Comparison of ENCODE assay signal across 9 mouse cellular contexts in the genomic region with DNA sequence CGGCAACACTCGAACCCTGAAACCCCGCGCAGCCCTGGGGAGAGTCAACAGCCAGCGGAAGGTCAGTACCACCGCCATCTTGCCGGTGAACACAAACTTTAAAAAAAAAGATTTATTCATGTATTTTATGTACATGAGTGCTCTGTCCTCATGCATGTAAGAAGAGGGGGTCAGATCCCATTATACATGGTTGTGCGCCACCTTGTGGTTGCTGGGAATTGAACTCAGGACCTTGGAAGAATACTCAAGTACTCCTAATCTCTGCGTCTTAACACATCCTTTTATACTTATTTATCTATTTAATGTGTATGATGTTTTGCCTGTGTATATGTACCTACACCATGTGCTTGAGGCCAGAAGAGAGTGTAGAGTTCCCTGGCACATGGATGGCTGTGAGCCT. TPM values are rescaled to one million over a fixed set of nuclear protein-coding genes. Genes with fewer than 3 reads are reported as not detected.
DNase-seq lines count a peak whose midpoint lies in the region; ATAC-seq and TF ChIP-seq lines count a peak whose summit lies in the region.
"Had no signal": no experiment of that assay in that cellular context is flagged by ENCODE, and none has a peak within 500 bp of the region (broad histone marks: within the 10 kb centered on the region; RNA-seq: fewer than 3 reads in every experiment).

No protein-coding gene starts in this region.

- no peak for TF ChIP-seq CTCF in thymus, adult 2 months (IDR thresholded peaks at IDR 0.05; ENCODE audit: borderline replicate concordance, control insufficient read depth, extremely low read depth, insufficient read depth, low read length, poor library complexity)
- TF ChIP-seq CTCF in liver, postnatal 0 days (IDR thresholded peaks at IDR 0.05; ENCODE audit: low read depth) = peak; percentile 63

- H3K4me3 ChIP-seq in heart, embryonic 12.5 days = no peak overlapping the region
- no peak overlapping the region for H3K4me3 ChIP-seq in thymus, adult 2 months (ENCODE audit: control insufficient read depth, insufficient read depth, low read length)
- no peak overlapping the region for H3K4me3 ChIP-seq in liver, postnatal 0 days (ENCODE audit: low read depth, low read length)
- H3K4me3 ChIP-seq: myocyte had no signal

- no peak overlapping the region for H3K9ac ChIP-seq in heart, embryonic 12.5 days
- H3K9ac ChIP-seq in liver, postnatal 0 days (replicated peaks) = no peak overlapping the region

- DNase-seq in heart, postnatal 10 days = peak; percentile 32 to 47
- peak; percentile 21 for DNase-seq in thymus, adult 2 months
- no peak for DNase-seq in thymus, adult 18-20 months
- peak; percentile 77 for DNase-seq in embryo, embryonic 10.5 days (ENCODE audit: low spot score)
- DNase-seq in liver, postnatal 0 days = peak; percentile 59
- DNase-seq in thymus, postnatal 25 days = peak; percentile 40

- TF ChIP-seq POLR2A in thymus, adult 2 months (IDR thresholded peaks at IDR 0.05; ENCODE audit: control insufficient read depth, extremely low read depth, insufficient read depth, low read length, poor library complexity) = no peak

- H3K4me1 ChIP-seq in heart, embryonic 12.5 days (replicated peaks) = peaks cover 5% of the 10 kb centered on the region
- no peaks in the 10 kb centered on the region for H3K4me1 ChIP-seq in thymus, adult 2 months (replicated peaks; ENCODE audit: control insufficient read depth, insufficient read depth, low read length)
- H3K4me1 ChIP-seq in liver, postnatal 0 days (ENCODE audit: insufficient read depth) = no peaks in the 10 kb centered on the region

- no peaks in the 10 kb centered on the region for H3K9me3 ChIP-seq in heart, embryonic 12.5 days (replicated peaks)
- H3K9me3 ChIP-seq in liver, postnatal 0 days (ENCODE audit: low read length) = no peaks in the 10 kb centered on the region

- no peak overlapping the region for H3K27ac ChIP-seq in heart, embryonic 12.5 days (ENCODE audit: poor library complexity, severe bottlenecking)
- H3K27ac ChIP-seq in thymus, adult 2 months (ENCODE audit: control insufficient read depth, insufficient read depth, low read length) = no peak overlapping the region
- H3K27ac ChIP-seq in liver, postnatal 0 days (ENCODE audit: low read depth) = no peak overlapping the region

- no peak for ATAC-seq in heart, embryonic 12.5 days (ENCODE audit: insufficient number of reproducible peaks, low FRiP score)
- ATAC-seq in liver, postnatal 0 days = no peak
- no peak; the same call in 1 of the 2 replicates for ATAC-seq in megakaryocyte, adult 5-6 weeks (ENCODE audit: poor library complexity, severe bottlenecking)

- intact Hi-C loops in heart, postnatal 10 days (cut with DNase I) = loop anchor here (10.0 kb wide), 1 partner anchor 413 kb away; a partner anchor contains a TSS

- H3K27me3 ChIP-seq in heart, embryonic 12.5 days (replicated peaks) = no peaks in the 10 kb centered on the region
- H3K27me3 ChIP-seq in thymus, adult 2 months (ENCODE audit: control insufficient read depth, insufficient read depth, low read length) = no peaks in the 10 kb centered on the region
- H3K27me3 ChIP-seq in liver, postnatal 0 days (ENCODE audit: insufficient read depth, low read length) = no peaks in the 10 kb centered on the region

- 70% methylated on average over 9 of the region's 9 CpGs for WGBS in heart, embryonic 12.5 days
- WGBS in thymus, adult 2 months = 74% methylated on average over 9 of the region's 9 CpGs
- 66% methylated on average over 9 of the region's 9 CpGs for WGBS in liver, postnatal 0 days (ENCODE audit: insufficient replicate concordance)

- H3K36me3 ChIP-seq in heart, embryonic 12.5 days = no peaks in the 10 kb centered on the region
- H3K36me3 ChIP-seq in thymus, adult 2 months (ENCODE audit: control insufficient read depth, insufficient read depth, low read length) = no peaks in the 10 kb centered on the region
- H3K36me3 ChIP-seq in liver, postnatal 0 days (replicated peaks; ENCODE audit: insufficient read depth, low read length) = no peaks in the 10 kb centered on the region

- no peak for TF ChIP-seq EP300 in liver, postnatal 0 days (IDR thresholded peaks at IDR 0.05; ENCODE audit: low read depth)

- H3K4me2 ChIP-seq in heart, embryonic 12.5 days = no peak overlapping the region
- H3K4me2 ChIP-seq in liver, postnatal 0 days (ENCODE audit: low read depth, low read length) = no peak overlapping the region

RNA-seq across cellular contexts. Expression of a gene that starts 47.1 kb away (rescaled TPM):
- under 1 TPM; 0.20 to 0.53 TPM for total RNA-seq in heart, postnatal 10 days (2021)
- polyA plus RNA-seq in heart, embryonic 12.5 days (2016; fragmentation: Nextera tagmentation; extraction: Ambion mirVana) = 0.14 and 0.26 TPM in 2 replicates
- 0.15 and 0.24 TPM in 2 replicates for polyA plus RNA-seq in thymus, adult 2 months (2012; rRNA removed)
- polyA plus RNA-seq in liver, postnatal 0 days (2015; fragmentation: Nextera tagmentation; extraction: Ambion mirVana) = 0.09 and 0.11 TPM in 2 replicates
- not detected in 2 replicates for total RNA-seq in megakaryocyte, adult 5-6 weeks (2015)
- not detected in 2 replicates for total RNA-seq in megakaryocyte, adult 5-6 weeks (2017)
- polyA plus RNA-seq: myocyte had no signal

RNA-seq across cellular contexts. Expression of a gene that starts 51.7 kb away (rescaled TPM):
- total RNA-seq in heart, postnatal 10 days (2021) = 10 to 100 TPM; 17.0 to 19.3 TPM
- polyA plus RNA-seq in heart, embryonic 12.5 days (2016; fragmentation: Nextera tagmentation; extraction: Ambion mirVana) = 3.8 and 3.9 TPM in 2 replicates
- polyA plus RNA-seq in thymus, adult 2 months (2012; rRNA removed) = 3.0 and 3.5 TPM in 2 replicates
- polyA plus RNA-seq in liver, postnatal 0 days (2015; fragmentation: Nextera tagmentation; extraction: Ambion mirVana) = 3.1 and 3.4 TPM in 2 replicates
- 14.4 and 15.9 TPM in 2 replicates for total RNA-seq in megakaryocyte, adult 5-6 weeks (2015)
- 6.4 and 8.4 TPM in 2 replicates for total RNA-seq in megakaryocyte, adult 5-6 weeks (2017)

Comparison
In these comparisons a context has a peak if more than half of its experiments do, and no peak if none do; other contexts are left out.
1. DNase-seq: peak in heart, postnatal 10 days (2 of 2), thymus, adult 2 months (single experiment), embryo, embryonic 10.5 days (single experiment), liver, postnatal 0 days (single experiment) and thymus, postnatal 25 days (single experiment); none in thymus, adult 18-20 months (0 of 2).